Mouse (Mus musculus) hindbrain, embryonic 16.5 days (tissue): ENCODE data around the gene Pard3b. TPM values are rescaled to one million over a fixed set of nuclear protein-coding genes. Genes with fewer than 3 reads are reported as not detected.

Experiments used
- ATAC-seq: fragments of 200-750 bp; cut with Nextera tagmentation; 2 replicates; pipeline ENCODE4 v1.8.0; 2017; ENCODE audit warnings: moderate TSS enrichment, moderate library complexity
- H3K27ac ChIP-seq: fragments of 300-500 bp; sonication (generic); 2 replicates; pipeline ENCODE4 v1.5.1; 2014; ENCODE audit warnings: low read depth, mild to moderate bottlenecking, control low read depth, low read length, moderate library complexity
- H3K27me3 ChIP-seq: fragments of 300-500 bp; sonication (generic); replicated peaks from 2 replicates; pipeline ENCODE4 v1.6.1; 2014; ENCODE audit warnings: low read length; ENCODE audit not compliant: control insufficient read depth, insufficient read depth
- H3K36me3 ChIP-seq: fragments of 300-500 bp; sonication (generic); 2 replicates; pipeline ENCODE4 v1.6.1; 2014; ENCODE audit warnings: mild to moderate bottlenecking, low read length, moderate library complexity, mixed read lengths; ENCODE audit not compliant: control insufficient read depth, insufficient read depth
- H3K4me1 ChIP-seq: fragments of 300-500 bp; sonication (generic); 2 replicates; pipeline ENCODE4 v1.6.1; 2014; ENCODE audit warnings: low read depth, low read length; ENCODE audit not compliant: control insufficient read depth, insufficient read depth
- H3K4me2 ChIP-seq: fragments of 300-500 bp; sonication (generic); 2 replicates; pipeline ENCODE4 v1.6.1; 2014; ENCODE audit warnings: mild to moderate bottlenecking, low read length, control low read depth, moderate library complexity
- H3K4me3 ChIP-seq: fragments of 300-500 bp; sonication (generic); 2 replicates; pipeline ENCODE4 v1.5.1; 2014; ENCODE audit warnings: mild to moderate bottlenecking, low read length, control low read depth, moderate library complexity
- H3K9ac ChIP-seq: fragments of 300-500 bp; sonication (generic); 2 replicates; pipeline ENCODE4 v1.6.1; 2014; ENCODE audit warnings: low read depth, mild to moderate bottlenecking, control low read depth, low read length, moderate library complexity
- H3K9me3 ChIP-seq: fragments of 300-500 bp; sonication (generic); 2 replicates; pipeline ENCODE4 v1.6.1; 2014; ENCODE audit warnings: mild to moderate bottlenecking, low read length, moderate library complexity; ENCODE audit not compliant: control insufficient read depth
- WGBS: fragments of 180-500 bp; shearing (Covaris S2); extraction: QIAGEN DNeasy Blood & Tissue Kit; methylation state at CpG from one replicate; pipeline ENCODE4 v1.1.7; 2014; 5-methylcytosine and 5-hydroxymethylcytosine counted together
- polyA plus RNA-seq: library from polyadenylated mRNA; unstranded; fragments of >200 nt; fragmentation: Nextera tagmentation; extraction: Ambion mirVana; gene quantifications from 2 replicates; pipeline ENCODE4 v1.2.1, GENCODE M21; 2015

The Pard3b gene
- polyA plus RNA-seq, 1 experiment from 2014 or later: 8.9 TPM

GRCm38 (mm10) chr1:61729654-61730053, 91.0 kb downstream of the Pard3b start:
- no peak overlapping the region for H3K27ac ChIP-seq
- H3K4me1 ChIP-seq: no peaks in the 10 kb centered on the region
- H3K9me3 ChIP-seq: no peaks in the 10 kb centered on the region; the same call in 1 of the 2 replicates
- no peak overlapping the region for H3K9ac ChIP-seq
- ATAC-seq: no peak
- H3K4me2 ChIP-seq: no peak overlapping the region
- H3K27me3 ChIP-seq: no peaks in the 10 kb centered on the region
- WGBS: 81% methylated on average over 4 of the region's 4 CpGs
- no peaks in the 10 kb centered on the region for H3K36me3 ChIP-seq
- no peak overlapping the region for H3K4me3 ChIP-seq

DNA sequence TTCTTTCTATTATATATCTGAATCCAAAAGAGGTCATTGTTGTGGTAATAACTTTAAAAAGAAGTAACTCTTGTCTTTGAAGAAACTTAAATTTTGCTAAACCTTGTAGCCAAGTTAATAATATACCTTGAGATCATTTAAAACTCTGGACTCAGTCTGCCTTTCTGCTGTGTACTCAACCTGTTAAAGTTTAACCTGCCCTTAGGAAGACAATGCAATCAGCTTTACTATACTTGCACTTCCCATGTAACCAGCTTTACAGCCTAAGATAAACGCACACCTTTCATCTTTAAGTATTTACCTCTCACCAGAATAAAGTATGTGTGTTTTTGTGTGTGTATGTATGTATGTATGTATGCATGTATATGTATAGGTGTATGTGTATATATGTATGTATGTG, 97.9 kb downstream of the Pard3b start:
- no peak for ATAC-seq
- no peak overlapping the region for H3K4me3 ChIP-seq
- H3K36me3 ChIP-seq: no peaks in the 10 kb centered on the region
- no peak overlapping the region for H3K4me2 ChIP-seq
- H3K9ac ChIP-seq: no peak overlapping the region
- 78% methylated on average over 1 of the region's 1 CpGs for WGBS
- H3K27ac ChIP-seq: no peak overlapping the region
- no peaks in the 10 kb centered on the region for H3K9me3 ChIP-seq
- H3K4me1 ChIP-seq: no peaks in the 10 kb centered on the region
- no peaks in the 10 kb centered on the region for H3K27me3 ChIP-seq

DNA sequence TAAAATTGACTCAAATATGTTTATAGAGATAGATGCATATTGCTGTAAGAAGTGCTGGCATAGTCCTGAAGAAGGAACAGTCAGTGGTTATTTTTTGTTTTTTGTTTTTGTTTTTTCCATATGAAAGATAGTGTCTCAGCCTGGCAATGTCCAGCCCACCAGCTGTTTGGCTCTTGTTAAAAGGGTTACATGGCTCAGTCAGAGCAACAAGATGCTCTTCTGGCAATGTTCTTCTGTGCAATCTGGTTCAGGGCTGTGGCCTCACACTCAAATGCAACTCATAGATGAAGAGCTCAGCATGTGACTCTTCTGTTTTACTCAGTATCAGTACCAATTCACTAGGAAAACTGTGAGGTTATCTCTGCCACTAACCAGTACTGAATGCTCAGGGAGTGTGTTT, 104.2 kb downstream of the Pard3b start:
- no peak overlapping the region for H3K4me3 ChIP-seq
- H3K27me3 ChIP-seq: no peaks in the 10 kb centered on the region
- no peak for ATAC-seq
- H3K36me3 ChIP-seq: no peaks in the 10 kb centered on the region
- H3K4me2 ChIP-seq: no peak overlapping the region
- no peaks in the 10 kb centered on the region for H3K4me1 ChIP-seq
- H3K9me3 ChIP-seq: no peaks in the 10 kb centered on the region
- H3K9ac ChIP-seq: no peak overlapping the region
- no peak overlapping the region for H3K27ac ChIP-seq

DNA sequence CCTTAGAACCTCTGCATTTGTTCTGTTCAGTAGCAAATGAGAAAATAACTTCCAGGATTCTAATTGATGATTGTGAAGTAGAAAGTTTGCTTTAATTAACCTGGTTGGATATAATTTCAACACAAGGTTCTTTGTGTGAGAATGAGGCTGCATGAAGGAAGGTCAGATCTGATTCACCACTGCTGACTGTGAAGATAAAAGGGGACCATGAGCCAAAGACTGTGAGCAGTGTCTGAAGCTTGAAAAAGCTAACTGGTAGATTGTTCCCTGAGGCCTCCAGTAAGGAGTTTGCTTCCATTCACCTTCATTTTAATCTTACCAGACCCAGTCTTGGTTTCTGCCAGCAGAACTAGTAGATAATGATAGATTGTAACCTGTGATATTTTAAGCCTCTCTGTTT, 108.9 kb downstream of the Pard3b start:
- ATAC-seq: no peak
- H3K27me3 ChIP-seq: no peaks in the 10 kb centered on the region
- no peak overlapping the region for H3K27ac ChIP-seq
- no peak overlapping the region for H3K4me2 ChIP-seq
- no peaks in the 10 kb centered on the region for H3K36me3 ChIP-seq
- H3K9me3 ChIP-seq: no peaks in the 10 kb centered on the region
- H3K4me3 ChIP-seq: no peak overlapping the region
- H3K4me1 ChIP-seq: no peaks in the 10 kb centered on the region
- no peak overlapping the region for H3K9ac ChIP-seq

- Histone ChIP-seq H3K27ac (no peak overlapping the region), H3K4me3 (no peak overlapping the region), H3K9ac (no peak overlapping the region), H3K4me1 (no peaks in the 10 kb centered on the region), H3K27me3 (no peaks in the 10 kb centered on the region), H3K4me2 (no peak overlapping the region), H3K9me3 (no peaks in the 10 kb centered on the region), H3K36me3 (no peaks in the 10 kb centered on the region)
- WGBS: 98% methylated on average over 1 of the region's 1 CpGs
- ATAC-seq: no peak
Measured at GRCm38 (mm10) chr1:61751008-61751407, 112.4 kb downstream of the Pard3b start.

GRCm38 (mm10) chr1:61756771-61757170, 118.1 kb downstream of the Pard3b start:
- Histone ChIP-seq H3K4me1 (no peaks in the 10 kb centered on the region), H3K36me3 (no peaks in the 10 kb centered on the region), H3K27ac (no peak overlapping the region), H3K9me3 (no peaks in the 10 kb centered on the region), H3K9ac (no peak overlapping the region), H3K4me2 (no peak overlapping the region), H3K27me3 (no peaks in the 10 kb centered on the region), H3K4me3 (no peak overlapping the region)
- WGBS: 72% methylated on average over 1 of the region's 1 CpGs
- no peak for ATAC-seq

DNA sequence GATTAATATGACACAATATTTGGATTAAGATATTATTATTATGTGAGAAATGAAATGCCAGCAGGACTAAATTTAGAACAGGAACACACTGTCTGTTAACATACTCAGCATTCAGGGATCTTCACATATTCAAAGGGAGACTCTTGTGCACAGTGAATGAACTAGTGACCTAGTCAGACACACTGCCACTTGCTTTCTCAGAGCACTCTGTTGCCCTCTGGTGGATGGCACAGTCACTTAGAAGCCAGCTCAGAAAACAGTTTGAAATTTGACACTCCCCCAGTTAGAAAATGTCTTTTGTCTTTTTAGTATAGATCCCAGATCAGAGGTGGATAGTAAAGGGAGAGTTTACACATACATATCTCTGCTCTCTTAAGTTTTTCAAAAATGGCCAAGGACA, 132.6 kb downstream of the Pard3b start:
- no peak overlapping the region for H3K4me2 ChIP-seq
- no peaks in the 10 kb centered on the region for H3K9me3 ChIP-seq
- no peak overlapping the region for H3K9ac ChIP-seq
- H3K36me3 ChIP-seq: no peaks in the 10 kb centered on the region
- H3K4me3 ChIP-seq: no peak overlapping the region
- no peaks in the 10 kb centered on the region for H3K27me3 ChIP-seq
- no peaks in the 10 kb centered on the region for H3K4me1 ChIP-seq
- no peak overlapping the region for H3K27ac ChIP-seq
- ATAC-seq: no peak

GRCm38 (mm10) chr1:61778731-61779130, 140.1 kb downstream of the Pard3b start:
- no peak overlapping the region for H3K4me3 ChIP-seq
- H3K36me3 ChIP-seq: no peaks in the 10 kb centered on the region
- H3K27me3 ChIP-seq: no peaks in the 10 kb centered on the region
- no peaks in the 10 kb centered on the region for H3K4me1 ChIP-seq
- H3K4me2 ChIP-seq: no peak overlapping the region
- no peak overlapping the region for H3K27ac ChIP-seq
- H3K9me3 ChIP-seq: no peaks in the 10 kb centered on the region
- no peak for ATAC-seq
- H3K9ac ChIP-seq: no peak overlapping the region

DNA sequence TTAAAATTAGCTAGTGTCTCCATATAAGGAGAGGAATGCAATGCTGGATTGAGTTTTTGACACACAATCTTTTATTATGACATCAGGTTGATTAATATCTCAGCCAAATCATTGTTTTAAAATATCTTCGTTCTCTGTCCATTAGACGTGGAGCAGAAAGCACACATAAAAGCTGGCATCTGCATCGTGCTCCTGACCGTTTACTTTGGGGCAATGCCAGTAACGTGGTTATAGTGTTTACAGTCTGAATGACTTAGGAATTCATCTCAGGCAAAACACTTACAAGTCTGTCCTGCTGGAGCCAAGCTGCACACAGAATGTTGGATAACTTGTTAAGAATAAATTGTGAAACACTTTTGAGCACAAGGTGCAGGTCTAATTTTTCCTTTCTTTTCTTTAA, 141.3 kb downstream of the Pard3b start:
- 42% methylated on average over 5 of the region's 5 CpGs for WGBS
- H3K4me3 ChIP-seq: no peak overlapping the region
- H3K36me3 ChIP-seq: no peaks in the 10 kb centered on the region
- ATAC-seq: no peak
- H3K27ac ChIP-seq: no peak overlapping the region
- H3K4me1 ChIP-seq: no peaks in the 10 kb centered on the region
- no peaks in the 10 kb centered on the region for H3K27me3 ChIP-seq
- H3K9me3 ChIP-seq: no peaks in the 10 kb centered on the region
- H3K4me2 ChIP-seq: no peak overlapping the region
- no peak overlapping the region for H3K9ac ChIP-seq

- Histone ChIP-seq H3K27ac (no peak overlapping the region), H3K9ac (no peak overlapping the region), H3K36me3 (no peaks in the 10 kb centered on the region), H3K4me1 (no peaks in the 10 kb centered on the region), H3K9me3 (no peaks in the 10 kb centered on the region), H3K27me3 (no peaks in the 10 kb centered on the region), H3K4me2 (no peak overlapping the region), H3K4me3 (no peak overlapping the region)
- ATAC-seq: no peak
- 52% methylated on average over 5 of the region's 5 CpGs for WGBS
Measured at GRCm38 (mm10) chr1:61796296-61796695, 157.7 kb downstream of the Pard3b start.
